Mouse (Mus musculus): ENCODE data around the gene Gm10721. TPM values are rescaled to one million over a fixed set of nuclear protein-coding genes. Genes with fewer than 3 reads are reported as not detected.

Gene Gm10721
- not detected in 2 replicates for polyA plus RNA-seq (2012; rRNA removed)

GRCm38 (mm10) chr9:3012733-3013279 is at the start of gene Gm10721:
TSS of gene Gm10721 (plus strand) at chr9:3013140.

DNA sequence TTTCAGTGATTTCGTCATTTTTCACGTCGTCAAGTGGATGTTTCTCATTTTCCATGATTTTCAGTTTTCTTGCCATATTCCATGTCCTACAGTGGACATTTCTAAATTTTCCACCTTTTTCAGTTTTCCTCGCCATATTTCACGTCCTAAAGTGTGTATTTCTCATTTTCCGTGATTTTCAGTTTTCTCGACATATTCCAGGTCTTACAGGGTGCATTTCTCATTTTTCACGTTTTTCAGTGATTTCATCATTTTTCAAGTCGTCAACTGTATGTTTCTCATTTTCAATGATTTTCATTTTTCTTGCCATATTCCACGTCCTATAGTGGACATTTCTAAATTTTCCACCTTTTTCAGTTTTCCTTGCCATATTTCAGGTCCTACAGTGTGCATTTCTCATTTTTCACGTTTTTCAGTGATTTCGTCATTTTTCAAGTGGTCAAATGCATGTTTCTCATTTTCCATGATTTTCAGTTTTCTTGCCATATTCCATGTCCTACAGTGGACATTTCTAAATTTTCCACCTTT is 12.4 kb upstream of the Gm10721 start, which contains the start of gene Gm10722:
Gm10722 (plus strand) TSS at position 478 of the 528 bp plus-strand sequence.

DNA sequence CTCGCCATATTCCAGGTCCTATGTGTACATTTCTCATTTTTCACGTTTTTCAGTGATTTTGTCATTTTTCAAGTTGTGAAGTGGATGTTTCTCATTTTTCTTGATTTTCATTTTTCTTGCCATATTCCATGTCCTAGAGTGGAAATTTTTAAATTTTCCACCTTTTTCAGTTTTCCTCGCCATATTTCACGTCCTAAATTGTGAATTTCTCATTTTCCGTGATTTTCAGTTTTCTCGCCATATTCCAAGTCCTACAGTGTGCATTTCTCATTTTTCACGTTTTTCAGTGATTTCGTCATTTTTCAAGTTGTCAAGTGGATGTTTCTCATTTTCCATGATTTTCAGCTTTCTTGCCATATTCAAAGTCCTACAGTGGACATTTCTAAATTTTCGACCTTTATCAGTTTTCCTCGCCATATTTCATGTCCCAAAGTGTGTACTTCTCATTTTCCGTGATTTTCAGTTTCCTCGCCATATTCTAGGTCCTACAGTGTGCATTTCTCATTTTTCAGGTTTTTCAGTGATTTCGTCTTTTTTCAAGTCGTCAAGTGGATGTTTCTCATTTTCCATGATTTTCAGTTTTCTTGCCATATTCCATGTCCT is 10.0 kb upstream of the Gm10721 start, which contains the start of gene Gm11168:
Gm11168 (plus strand) TSS at position 553 of the 603 bp plus-strand sequence.

DNA sequence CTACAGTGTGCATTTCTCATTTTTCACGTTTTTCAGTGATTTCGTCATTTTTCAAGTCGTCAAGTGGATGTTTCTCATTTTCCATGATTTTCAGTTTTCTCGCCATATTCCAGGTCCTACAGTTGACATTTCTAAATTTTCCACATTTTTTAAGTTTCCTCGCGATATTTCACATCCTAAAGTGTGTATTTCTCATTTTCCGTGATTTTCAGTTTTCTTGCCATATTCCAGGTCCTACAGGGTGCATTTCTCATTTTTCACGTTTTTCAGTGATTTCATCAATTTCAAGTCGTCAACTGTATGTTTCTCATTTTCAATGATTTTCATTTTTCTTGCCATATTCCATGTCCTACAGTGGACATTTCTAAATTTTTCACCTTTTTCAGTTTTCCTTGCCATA is 2.4 kb downstream of the Gm10721 start, which contains the start of gene Gm10720:
Gm10720 (plus strand) TSS at position 301 of the 400 bp plus-strand sequence.

GRCm38 (mm10) chr9:3017108-3017507 is 4.2 kb downstream of the Gm10721 start, which contains the start of gene Gm10719:
TSS of gene Gm10719 (plus strand) at chr9:3017408.

GRCm38 (mm10) chr9:3023312-3023984 is 10.5 kb downstream of the Gm10721 start, which contains the start of gene Gm10718:
TSS of gene Gm10718 (plus strand) at chr9:3023547.

DNA sequence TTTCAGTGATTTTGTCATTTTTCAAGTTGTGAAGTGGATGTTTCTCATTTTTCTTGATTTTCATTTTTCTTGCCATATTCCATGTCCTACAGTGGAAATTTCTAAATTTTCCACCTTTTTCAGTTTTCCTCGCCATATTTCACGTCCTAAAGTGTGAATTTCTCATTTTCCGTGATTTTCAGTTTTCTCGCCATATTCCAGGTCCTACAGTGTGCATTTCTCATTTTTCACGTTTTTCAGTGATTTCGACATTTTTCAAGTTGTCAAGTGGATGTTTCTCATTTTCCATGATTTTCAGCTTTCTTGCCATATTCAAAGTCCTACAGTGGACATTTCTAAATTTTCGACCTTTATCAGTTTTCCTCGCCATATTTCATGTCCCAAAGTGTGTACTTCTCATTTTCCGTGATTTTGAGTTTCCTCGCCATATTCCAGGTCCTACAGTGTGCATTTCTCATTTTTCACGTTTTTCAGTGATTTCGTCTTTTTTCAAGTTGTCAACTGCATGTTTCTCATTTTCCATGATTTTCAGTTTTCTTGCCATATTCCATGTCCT is 12.1 kb downstream of the Gm10721 start, which contains the start of gene Gm10717:
Gm10717 (plus strand) TSS at position 506 of the 556 bp plus-strand sequence.

DNA sequence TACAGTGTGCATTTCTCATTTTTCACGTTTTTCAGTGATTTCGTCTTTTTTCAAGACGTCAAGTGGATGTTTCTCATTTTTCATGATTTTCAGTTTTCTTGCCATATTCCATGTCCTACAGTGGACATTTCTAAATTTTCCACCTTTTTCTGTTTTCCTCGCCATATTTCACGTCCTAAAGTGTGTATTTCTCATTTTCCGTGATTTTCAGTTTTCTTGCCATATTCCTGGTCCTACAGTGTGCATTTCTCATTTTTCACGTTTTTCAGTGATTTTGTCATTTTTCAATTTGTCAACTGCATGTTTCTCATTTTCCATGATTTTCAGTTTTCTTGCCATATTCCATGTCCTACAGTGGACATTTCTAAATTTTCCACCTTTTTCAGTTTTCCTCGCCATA is 21.4 kb downstream of the Gm10721 start, which contains the start of gene Gm17535:
Gm17535 (plus strand) TSS at position 301 of the 400 bp plus-strand sequence.

GRCm38 (mm10) chr9:3036577-3036976 is 23.6 kb downstream of the Gm10721 start, which contains the start of gene Gm10715:
TSS of gene Gm10715 (plus strand) at chr9:3036877.

Other genes starting within 250 kb of the Gm10721 start
- gene Gm10722, start 12.2 kb upstream of the Gm10721 start, polyA plus RNA-seq (2012; rRNA removed): not detected in 2 replicates
- not detected in 2 replicates for gene Gm11168, start 9.8 kb upstream of the Gm10721 start, polyA plus RNA-seq (2012; rRNA removed)
- gene Gm10720, start 2.5 kb downstream of the Gm10721 start, polyA plus RNA-seq (2012; rRNA removed): not detected in 2 replicates
- gene Gm10719, start 4.3 kb downstream of the Gm10721 start, polyA plus RNA-seq (2012; rRNA removed): 0.12 TPM in 1 of 2 replicates, not detected in the other
- gene Gm10718, start 10.4 kb downstream of the Gm10721 start, polyA plus RNA-seq (2012; rRNA removed): 0.26 TPM in 1 of 2 replicates, not detected in the other
- gene Gm10717, start 12.3 kb downstream of the Gm10721 start, polyA plus RNA-seq (2012; rRNA removed): not detected in 2 replicates
- gene Gm17535, start 21.5 kb downstream of the Gm10721 start, polyA plus RNA-seq (2012; rRNA removed): not detected in 2 replicates
- gene Gm10715, start 23.7 kb downstream of the Gm10721 start, polyA plus RNA-seq (2012; rRNA removed): not detected in 2 replicates